Mouse (Mus musculus) heart, postnatal 0 days (tissue): Measurements from ENCODE around the gene Cdkn1c. TPM values are rescaled to one million over a fixed set of nuclear protein-coding genes. Genes with fewer than 3 reads are reported as not detected.
A peak's percentile ranks its signal among the peaks of the same experiment; 100 is the strongest.

Experiments used
- ATAC-seq: fragments of 200-750 bp; cut with Nextera tagmentation; 2 replicates; pipeline ENCODE4 v1.8.0; 2017; ENCODE audit warnings: low read depth, moderate number of reproducible peaks, moderate library complexity; ENCODE audit not compliant: insufficient read depth
- DNase-seq: peaks from one replicate; pipeline ENCODE4 v3.0.0-alpha.2; 2016; ENCODE audit warnings: low spot score
- H3K27ac ChIP-seq: fragments of 300-500 bp; sonication (generic); 2 replicates; pipeline ENCODE4 v1.5.1; 2014; ENCODE audit warnings: low read depth, mild to moderate bottlenecking
- H3K27me3 ChIP-seq: fragments of 300-500 bp; sonication (generic); 2 replicates; pipeline ENCODE4 v1.6.1; 2014; ENCODE audit warnings: low read length, mixed read lengths; ENCODE audit not compliant: control insufficient read depth, insufficient read depth
- H3K36me3 ChIP-seq: fragments of 300-500 bp; sonication (generic); replicated peaks from 2 replicates; pipeline ENCODE4 v1.6.1; 2014; ENCODE audit warnings: low read length, mixed read lengths; ENCODE audit not compliant: control insufficient read depth, insufficient read depth
- H3K4me1 ChIP-seq: fragments of 300-500 bp; sonication (generic); 2 replicates; pipeline ENCODE4 v1.6.1; 2014; ENCODE audit warnings: antibody characterized with exemption; ENCODE audit not compliant: control insufficient read depth, insufficient read depth
- H3K4me2 ChIP-seq: fragments of 300-500 bp; sonication (generic); 2 replicates; pipeline ENCODE4 v1.6.1; 2014; ENCODE audit warnings: low read depth, mild to moderate bottlenecking, low read length, moderate library complexity
- H3K4me3 ChIP-seq: fragments of 300-500 bp; sonication (generic); 2 replicates; pipeline ENCODE4 v1.5.1; 2014; ENCODE audit warnings: low read depth, low read length
- H3K9ac ChIP-seq: fragments of 300-500 bp; sonication (generic); replicated peaks from 2 replicates; pipeline ENCODE4 v1.6.1; 2014; ENCODE audit warnings: low read depth, low read length, mixed read lengths
- H3K9me3 ChIP-seq: fragments of 300-500 bp; sonication (generic); replicated peaks from 2 replicates; pipeline ENCODE4 v1.6.1; 2016; ENCODE audit warnings: low read length; ENCODE audit not compliant: control insufficient read depth
- CTCF ChIP-seq: IDR thresholded peaks from 2 replicates; pipeline ENCODE4 v1.5.1; 2016; ENCODE audit warnings: antibody characterized with exemption, control low read depth, low read depth
- EP300 ChIP-seq: IDR thresholded peaks from 2 replicates; pipeline ENCODE4 v1.6.1; 2016; ENCODE audit warnings: antibody characterized with exemption, low read depth
- WGBS: fragments of 180-500 bp; shearing (Covaris S2); extraction: QIAGEN DNeasy Blood & Tissue Kit; methylation state at CpG from one replicate; pipeline ENCODE4 v1.1.7; 2014; 5-methylcytosine and 5-hydroxymethylcytosine counted together
- polyA plus RNA-seq: library from polyadenylated mRNA; unstranded; fragments of >200 nt; fragmentation: Nextera tagmentation; extraction: Ambion mirVana; gene quantifications from 2 replicates; pipeline ENCODE4 v1.2.1, GENCODE M21; 2015
- total RNA-seq: library from RNA; depleted of rRNA; stranded (reverse); fragments of >200 nt; gene quantifications from 2 replicates; pipeline ENCODE4 v1.2.3, GENCODE M21; 2014; ENCODE audit warnings: low replicate concordance

Gene Cdkn1c
- total and polyA plus RNA-seq, 2 experiments from 2014 or later = 81.3 to 94.6 TPM

DNA sequence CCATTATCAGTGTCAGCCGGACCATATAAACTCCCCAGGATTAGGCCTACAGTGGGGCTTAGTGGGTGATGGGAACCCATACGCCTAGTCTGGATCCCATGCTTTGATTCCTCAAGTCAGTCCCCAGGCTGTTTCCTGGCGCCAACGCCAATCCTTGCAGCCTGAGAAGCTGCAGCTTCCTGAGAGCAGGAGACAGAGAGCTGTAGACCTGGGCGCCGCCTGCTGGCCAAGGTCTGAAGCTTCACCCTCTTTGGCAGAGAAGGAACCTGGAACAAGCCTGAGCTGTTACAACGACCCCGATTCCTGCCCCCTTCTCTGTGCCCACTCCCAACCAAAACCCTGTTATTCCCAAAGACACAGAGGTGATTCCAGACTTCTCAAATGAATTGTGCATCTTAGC is 9.1 kb upstream of the Cdkn1c start:
- H3K4me3 ChIP-seq = no peak overlapping the region
- peak; percentile 47; the same call in 1 of the 2 replicates for ATAC-seq
- no peaks in the 10 kb centered on the region for H3K36me3 ChIP-seq
- no peaks in the 10 kb centered on the region for H3K9me3 ChIP-seq
- no peak overlapping the region for H3K27ac ChIP-seq
- 10% methylated on average over 8 of the region's 8 CpGs for WGBS
- TF ChIP-seq EP300 (no peak), CTCF (peak; percentile 87)
- no peak overlapping the region for H3K4me2 ChIP-seq
- no peak overlapping the region for H3K9ac ChIP-seq
- H3K4me1 ChIP-seq = no peaks in the 10 kb centered on the region
- H3K27me3 ChIP-seq = no peaks in the 10 kb centered on the region
- peak; percentile 70 for DNase-seq

DNA sequence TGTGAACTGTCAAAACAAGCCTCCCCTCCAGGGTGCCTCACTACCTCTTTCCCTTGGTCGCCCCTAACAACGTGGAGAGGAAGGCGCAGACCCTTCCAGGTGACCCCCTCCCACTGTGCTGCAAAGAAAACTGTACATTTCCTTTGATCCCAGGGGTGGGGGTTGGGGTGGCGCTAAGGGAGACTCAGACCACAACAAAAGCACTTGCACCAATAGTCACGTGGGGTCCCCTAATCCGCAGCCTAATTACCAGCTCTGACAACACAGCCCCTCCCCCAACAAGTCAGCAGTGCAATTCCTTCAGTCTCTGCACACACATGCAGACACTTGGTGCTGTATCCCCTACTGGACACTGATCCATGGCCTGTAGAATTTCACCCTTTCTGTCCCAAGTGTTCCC is 6.9 kb upstream of the Cdkn1c start:
- Histone ChIP-seq H3K27me3 (no peaks in the 10 kb centered on the region), H3K9me3 (no peaks in the 10 kb centered on the region), H3K4me1 (peaks cover 10% of the 10 kb centered on the region; the same call in 1 of the 2 replicates), H3K9ac (no peak overlapping the region), H3K4me2 (no peak overlapping the region), H3K36me3 (no peaks in the 10 kb centered on the region), H3K27ac (no peak overlapping the region), H3K4me3 (no peak overlapping the region)
- 33% methylated on average over 6 of the region's 6 CpGs for WGBS
- DNase-seq (no peak), ATAC-seq (no peak)
- TF ChIP-seq CTCF (no peak), EP300 (no peak)

DNA sequence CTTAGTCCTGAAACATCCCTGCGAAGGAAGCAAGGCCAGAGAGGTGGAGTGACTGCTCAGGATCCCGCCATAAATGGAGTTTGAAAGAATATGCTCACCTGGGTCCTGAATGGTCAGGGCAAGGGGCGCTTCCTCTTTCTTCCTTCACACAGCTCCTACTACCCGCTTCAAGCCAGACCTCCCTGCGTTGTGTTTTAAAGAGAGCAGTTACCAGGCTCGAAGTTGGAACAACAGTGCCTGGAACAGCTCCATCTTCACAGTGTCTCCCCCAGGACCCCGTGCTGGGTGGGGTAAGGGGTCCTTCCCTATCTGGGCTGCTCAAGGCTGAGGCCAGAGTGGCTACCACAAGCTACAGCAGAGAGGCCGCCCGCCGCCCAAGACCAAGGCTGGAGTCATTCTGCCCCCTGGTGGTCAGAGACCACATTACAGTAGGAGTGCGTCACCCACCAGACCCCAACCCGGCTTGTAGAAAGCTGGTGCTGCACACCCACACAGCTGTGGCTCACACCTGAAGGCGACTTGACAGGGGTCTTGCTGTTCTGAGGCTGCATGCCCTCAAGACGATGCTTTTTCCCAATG is 5.3 kb upstream of the Cdkn1c start:
- Histone ChIP-seq H3K4me3 (no peak overlapping the region), H3K4me2 (no peak overlapping the region), H3K27ac (no peak overlapping the region), H3K36me3 (no peaks in the 10 kb centered on the region), H3K4me1 (peaks cover 10% of the 10 kb centered on the region; the same call in 1 of the 2 replicates), H3K9ac (no peak overlapping the region), H3K9me3 (no peaks in the 10 kb centered on the region), H3K27me3 (no peaks in the 10 kb centered on the region)
- ATAC-seq (peak; percentile 21; the same call in 1 of the 2 replicates), DNase-seq (peak; percentile 61)
- TF ChIP-seq EP300 (no peak), CTCF (peak; percentile 94)
- WGBS = 36% methylated on average over 14 of the region's 14 CpGs

DNA sequence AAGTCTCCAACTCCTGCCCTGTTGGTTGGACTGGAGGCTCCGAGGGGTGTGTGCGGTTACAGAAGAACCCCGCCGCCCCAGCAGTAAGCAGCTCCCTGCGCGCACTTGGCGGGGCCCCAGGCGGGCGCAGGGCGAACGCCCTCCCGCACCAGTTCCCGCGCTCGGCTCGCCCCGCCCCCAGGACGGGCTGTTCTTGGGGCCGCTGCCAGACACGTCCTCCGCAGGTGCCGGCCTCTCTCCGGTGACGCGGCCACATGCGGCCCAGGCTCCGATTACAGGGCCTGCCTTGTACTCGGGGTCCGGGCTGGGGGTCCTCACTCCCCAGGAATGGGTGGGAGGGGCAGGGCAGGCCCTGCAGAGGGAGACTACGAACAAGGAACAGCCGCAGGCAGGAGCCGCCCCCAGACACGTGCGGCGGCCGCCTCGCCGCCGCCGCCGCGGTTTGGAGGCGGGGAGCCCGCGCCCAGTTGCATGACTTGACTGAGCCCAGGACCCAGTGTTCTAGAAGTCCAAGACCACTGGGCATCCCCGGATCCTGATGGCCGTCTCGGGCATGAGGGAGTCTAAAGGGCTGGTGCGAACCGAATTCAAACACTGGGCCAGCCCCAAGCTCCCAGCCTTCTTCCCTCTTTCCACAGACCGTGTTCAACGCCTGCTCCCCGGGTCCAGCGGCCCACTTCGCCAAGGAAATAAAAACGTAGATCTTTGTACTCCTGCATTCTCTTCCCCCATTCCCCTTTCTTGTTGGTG is 4.1 kb upstream of the Cdkn1c start:
- TF ChIP-seq CTCF = no peak
- peaks cover 10% of the 10 kb centered on the region; the same call in 1 of the 2 replicates for H3K4me1 ChIP-seq
- H3K9me3 ChIP-seq = no peaks in the 10 kb centered on the region
- H3K27ac ChIP-seq = no peak overlapping the region
- H3K4me2 ChIP-seq = peak overlapping the region; percentile 78
- no peaks in the 10 kb centered on the region for H3K27me3 ChIP-seq
- DNase-seq (peak; percentile 33), ATAC-seq (no peak)
- H3K4me3 ChIP-seq = peak overlapping the region; percentile 43
- H3K36me3 ChIP-seq = no peaks in the 10 kb centered on the region
- H3K9ac ChIP-seq = 0 out of 2 replicates have a peak overlapping the region, but pooled peaks have one; percentile 34
- whole genome bisulfite sequencing = 16% methylated on average over 54 of the region's 56 CpGs

DNA sequence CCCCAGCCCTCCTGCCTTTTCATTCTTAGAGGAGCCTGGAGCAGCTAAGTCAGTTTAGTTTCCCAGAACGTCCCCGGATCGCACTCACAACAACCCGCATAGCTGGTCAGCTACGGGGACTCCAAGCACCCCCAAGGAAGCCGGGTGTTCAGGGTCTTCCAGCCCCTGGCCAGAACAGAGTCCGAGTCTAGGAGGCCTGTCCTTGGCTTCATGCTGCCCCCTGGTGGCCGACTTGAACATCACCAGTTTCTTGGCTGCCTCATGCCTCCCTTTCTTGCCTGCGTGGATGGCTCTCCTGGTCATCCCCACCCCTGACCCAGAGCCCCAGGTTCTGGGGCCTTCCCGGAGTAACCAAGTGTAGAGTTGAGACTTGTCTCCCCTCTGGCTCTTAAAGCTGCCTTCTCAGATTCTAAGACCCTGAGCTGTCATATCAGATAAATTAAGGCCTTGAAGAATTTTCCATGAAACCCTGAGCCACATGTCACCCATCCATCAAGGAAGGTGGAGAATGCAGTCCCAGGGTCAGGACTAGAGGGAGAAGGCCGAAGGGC is 3.1 kb upstream of the Cdkn1c start:
- ATAC-seq = no peak
- DNase-seq = peak; percentile 68
- TF ChIP-seq EP300 = no peak
- peak; percentile 86 for TF ChIP-seq CTCF
- Histone ChIP-seq H3K27ac (no peak overlapping the region), H3K4me3 (no peak overlapping the region), H3K36me3 (no peaks in the 10 kb centered on the region), H3K4me2 (0 out of 2 replicates have a peak overlapping the region, but pooled peaks have one; percentile 20), H3K27me3 (no peaks in the 10 kb centered on the region), H3K4me1 (peaks cover 14% of the 10 kb centered on the region; the same call in 1 of the 2 replicates), H3K9me3 (no peaks in the 10 kb centered on the region), H3K9ac (no peak overlapping the region)
- 29% methylated on average over 11 of the region's 11 CpGs for WGBS
